Mouse (Mus musculus) embryonic facial prominence, embryonic 13.5 days (tissue): ENCODE measurements around the gene Eva1a. TPM values are rescaled to one million over a fixed set of nuclear protein-coding genes. Genes with fewer than 3 reads are reported as not detected.

Experiments used
- ATAC-seq: fragments of 200-750 bp; cut with Nextera tagmentation; 2 replicates; pipeline ENCODE4 v1.8.0; 2017; ENCODE audit warnings: low read depth; ENCODE audit not compliant: insufficient number of reproducible peaks, insufficient read depth, low FRiP score, low TSS enrichment
- H3K27ac ChIP-seq: fragments of 300-500 bp; sonication (generic); 2 replicates; pipeline ENCODE4 v1.5.1; 2015; ENCODE audit warnings: moderate library complexity, mild to moderate bottlenecking, inconsistent platforms
- H3K27me3 ChIP-seq: fragments of 300-500 bp; sonication (generic); 2 replicates; pipeline ENCODE4 v1.6.1; 2015; ENCODE audit warnings: mild to moderate bottlenecking, inconsistent platforms
- H3K36me3 ChIP-seq: fragments of 300-500 bp; sonication (generic); 2 replicates; pipeline ENCODE4 v1.6.1; 2015; ENCODE audit warnings: mild to moderate bottlenecking, inconsistent platforms
- H3K4me1 ChIP-seq: fragments of 300-500 bp; sonication (generic); 2 replicates; pipeline ENCODE4 v1.6.1; 2015; ENCODE audit warnings: inconsistent platforms
- H3K4me2 ChIP-seq: fragments of 300-500 bp; sonication (generic); 2 replicates; pipeline ENCODE4 v1.6.1; 2015; ENCODE audit warnings: moderate library complexity, mild to moderate bottlenecking, inconsistent platforms
- H3K4me3 ChIP-seq: fragments of 300-500 bp; sonication (generic); 2 replicates; pipeline ENCODE4 v1.5.1; 2015; ENCODE audit warnings: mild to moderate bottlenecking, inconsistent platforms
- H3K9ac ChIP-seq: fragments of 300-500 bp; sonication (generic); 2 replicates; pipeline ENCODE4 v1.6.1; 2015; ENCODE audit warnings: mild to moderate bottlenecking, inconsistent platforms
- H3K9me3 ChIP-seq: fragments of 300-500 bp; sonication (generic); 2 replicates; pipeline ENCODE4 v1.6.1; 2016; ENCODE audit warnings: inconsistent platforms
- WGBS: fragments of 180-500 bp; shearing (Covaris S2); methylation state at CpG from one replicate; pipeline ENCODE4 v1.1.7; 2015; ENCODE audit warnings: mixed read lengths; 5-methylcytosine and 5-hydroxymethylcytosine counted together
- polyA plus RNA-seq: library from polyadenylated mRNA; unstranded; fragments of >200 nt; fragmentation: Nextera tagmentation; extraction: Ambion mirVana; gene quantifications from 2 replicates; pipeline ENCODE4 v1.2.1, GENCODE M21; 2015

Gene Eva1a
- polyA plus RNA-seq, 1 experiment from 2014 or later: 19.3 TPM

- Histone ChIP-seq H3K4me2 (peak overlapping the region; percentile 80), H3K9ac (peak overlapping the region; percentile 81), H3K27me3 (peaks cover 28% of the 10 kb centered on the region), H3K9me3 (no peaks in the 10 kb centered on the region), H3K27ac (peak overlapping the region; percentile 85), H3K4me1 (peaks cover 47% of the 10 kb centered on the region), H3K36me3 (no peaks in the 10 kb centered on the region), H3K4me3 (peak overlapping the region; percentile 66)
- under 1% methylated on average over 35 of the region's 35 CpGs for WGBS
- 0 out of 2 replicates have a peak, but pooled peaks have one; percentile 12 for ATAC-seq
Observed at GRCm38 (mm10) chr6:82042296-82043125, 1.7 kb downstream of the Eva1a start.

- Histone ChIP-seq H3K4me2 (peak overlapping the region; percentile 80), H3K4me3 (peak overlapping the region; percentile 66; the same call in 1 of the 2 replicates), H3K36me3 (no peaks in the 10 kb centered on the region), H3K9me3 (no peaks in the 10 kb centered on the region), H3K27me3 (peaks cover 28% of the 10 kb centered on the region), H3K9ac (peak overlapping the region; percentile 81; the same call in 1 of the 2 replicates), H3K27ac (no peak overlapping the region), H3K4me1 (peaks cover 49% of the 10 kb centered on the region)
- 34% methylated on average over 4 of the region's 4 CpGs for WGBS
- ATAC-seq: no peak
Observed at GRCm38 (mm10) chr6:82043634-82044033, 2.8 kb downstream of the Eva1a start.

GRCm38 (mm10) chr6:82044509-82044908, 3.7 kb downstream of the Eva1a start:
- H3K9me3 ChIP-seq: no peaks in the 10 kb centered on the region
- ATAC-seq: no peak
- H3K27me3 ChIP-seq: peaks cover 27% of the 10 kb centered on the region
- H3K9ac ChIP-seq: no peak overlapping the region
- H3K27ac ChIP-seq: no peak overlapping the region
- no peak overlapping the region for H3K4me3 ChIP-seq
- WGBS: 74% methylated on average over 4 of the region's 4 CpGs
- peaks cover 44% of the 10 kb centered on the region for H3K4me1 ChIP-seq
- peak overlapping the region; percentile 80 for H3K4me2 ChIP-seq
- no peaks in the 10 kb centered on the region for H3K36me3 ChIP-seq

GRCm38 (mm10) chr6:82047977-82048376, 7.1 kb downstream of the Eva1a start:
- peaks cover 52% of the 10 kb centered on the region for H3K4me1 ChIP-seq
- ATAC-seq: no peak
- no peaks in the 10 kb centered on the region for H3K36me3 ChIP-seq
- no peak overlapping the region for H3K27ac ChIP-seq
- H3K27me3 ChIP-seq: peaks cover 14% of the 10 kb centered on the region
- H3K9ac ChIP-seq: no peak overlapping the region
- H3K4me3 ChIP-seq: no peak overlapping the region
- no peaks in the 10 kb centered on the region for H3K9me3 ChIP-seq
- H3K4me2 ChIP-seq: no peak overlapping the region
- 34% methylated on average over 6 of the region's 6 CpGs for WGBS

GRCm38 (mm10) chr6:82050201-82050600, 9.4 kb downstream of the Eva1a start:
- H3K4me2 ChIP-seq: no peak overlapping the region
- 83% methylated on average over 9 of the region's 9 CpGs for WGBS
- H3K4me3 ChIP-seq: no peak overlapping the region
- no peak for ATAC-seq
- H3K27ac ChIP-seq: no peak overlapping the region
- H3K4me1 ChIP-seq: peaks cover 38% of the 10 kb centered on the region
- H3K27me3 ChIP-seq: 0 out of 2 replicates have a peak, but pooled peaks cover 2% of the 10 kb centered on the region
- no peaks in the 10 kb centered on the region for H3K9me3 ChIP-seq
- H3K36me3 ChIP-seq: no peaks in the 10 kb centered on the region
- no peak overlapping the region for H3K9ac ChIP-seq

GRCm38 (mm10) chr6:82051569-82051968, 10.7 kb downstream of the Eva1a start:
- H3K27ac ChIP-seq: no peak overlapping the region
- 77% methylated on average over 8 of the region's 8 CpGs for WGBS
- no peak for ATAC-seq

GRCm38 (mm10) chr6:82052047-82052725, 11.3 kb downstream of the Eva1a start:
- Histone ChIP-seq H3K27me3 (no peaks in the 10 kb centered on the region), H3K9ac (no peak overlapping the region), H3K4me2 (0 out of 2 replicates have a peak overlapping the region, but pooled peaks have one; percentile 9), H3K4me3 (no peak overlapping the region), H3K36me3 (no peaks in the 10 kb centered on the region), H3K9me3 (no peaks in the 10 kb centered on the region), H3K4me1 (peaks cover 39% of the 10 kb centered on the region), H3K27ac (peak overlapping the region; percentile 73)
- no peak for ATAC-seq
- 80% methylated on average over 6 of the region's 6 CpGs for WGBS

More at GRCm38 (mm10) chr6:82051569-82051968, 10.7 kb downstream of the Eva1a start:
- Histone ChIP-seq H3K27me3 (no peaks in the 10 kb centered on the region), H3K4me3 (no peak overlapping the region), H3K4me1 (peaks cover 35% of the 10 kb centered on the region), H3K9ac (no peak overlapping the region), H3K4me2 (no peak overlapping the region), H3K36me3 (no peaks in the 10 kb centered on the region), H3K9me3 (no peaks in the 10 kb centered on the region)

- Histone ChIP-seq H3K27ac (peak overlapping the region; percentile 73), H3K36me3 (no peaks in the 10 kb centered on the region), H3K9ac (no peak overlapping the region), H3K4me2 (0 out of 2 replicates have a peak overlapping the region, but pooled peaks have one; percentile 9), H3K27me3 (no peaks in the 10 kb centered on the region), H3K4me3 (no peak overlapping the region), H3K9me3 (no peaks in the 10 kb centered on the region), H3K4me1 (peaks cover 44% of the 10 kb centered on the region)
- no peak for ATAC-seq
- WGBS: 36% methylated on average over 2 of the region's 2 CpGs
Observed at GRCm38 (mm10) chr6:82052726-82053118, 11.9 kb downstream of the Eva1a start.

GRCm38 (mm10) chr6:82054854-82055253, 14.0 kb downstream of the Eva1a start:
- Histone ChIP-seq H3K4me1 (peaks cover 59% of the 10 kb centered on the region), H3K27ac (no peak overlapping the region), H3K4me2 (no peak overlapping the region), H3K27me3 (no peaks in the 10 kb centered on the region), H3K9ac (no peak overlapping the region), H3K9me3 (no peaks in the 10 kb centered on the region), H3K4me3 (no peak overlapping the region), H3K36me3 (no peaks in the 10 kb centered on the region)
- WGBS: 74% methylated on average over 7 of the region's 7 CpGs
- ATAC-seq: no peak

GRCm38 (mm10) chr6:82059896-82060295, 19.1 kb downstream of the Eva1a start:
- Histone ChIP-seq H3K4me1 (peaks cover 52% of the 10 kb centered on the region), H3K9me3 (no peaks in the 10 kb centered on the region), H3K4me2 (no peak overlapping the region), H3K36me3 (0 out of 2 replicates have a peak, but pooled peaks cover 4% of the 10 kb centered on the region), H3K27ac (peak overlapping the region; percentile 48), H3K27me3 (no peaks in the 10 kb centered on the region), H3K4me3 (no peak overlapping the region), H3K9ac (no peak overlapping the region)
- no peak for ATAC-seq
- WGBS: 45% methylated on average over 7 of the region's 7 CpGs

GRCm38 (mm10) chr6:82065230-82065629, 24.4 kb downstream of the Eva1a start:
- no peak for ATAC-seq
- Histone ChIP-seq H3K9ac (no peak overlapping the region), H3K36me3 (0 out of 2 replicates have a peak, but pooled peaks cover 7% of the 10 kb centered on the region), H3K4me2 (no peak overlapping the region), H3K4me1 (peaks cover 19% of the 10 kb centered on the region), H3K27ac (no peak overlapping the region), H3K27me3 (no peaks in the 10 kb centered on the region), H3K4me3 (no peak overlapping the region), H3K9me3 (0 out of 2 replicates have a peak, but pooled peaks cover 2% of the 10 kb centered on the region)
- WGBS: 80% methylated on average over 5 of the region's 5 CpGs
